Mouse (Mus musculus) CD4-positive naive resting alpha-beta T cell, adult 76 days (primary cell): Measurements from ENCODE around the gene Gm47841. TPM values are rescaled to one million over a fixed set of nuclear protein-coding genes. Genes with fewer than 3 reads are reported as not detected.

Experiments
- total RNA-seq: library from RNA; stranded (reverse); gene quantifications from one replicate; pipeline ENCODE4 v1.2.4, GENCODE M21; 2023

Gm47841 gene
- not detected for total RNA-seq

DNA sequence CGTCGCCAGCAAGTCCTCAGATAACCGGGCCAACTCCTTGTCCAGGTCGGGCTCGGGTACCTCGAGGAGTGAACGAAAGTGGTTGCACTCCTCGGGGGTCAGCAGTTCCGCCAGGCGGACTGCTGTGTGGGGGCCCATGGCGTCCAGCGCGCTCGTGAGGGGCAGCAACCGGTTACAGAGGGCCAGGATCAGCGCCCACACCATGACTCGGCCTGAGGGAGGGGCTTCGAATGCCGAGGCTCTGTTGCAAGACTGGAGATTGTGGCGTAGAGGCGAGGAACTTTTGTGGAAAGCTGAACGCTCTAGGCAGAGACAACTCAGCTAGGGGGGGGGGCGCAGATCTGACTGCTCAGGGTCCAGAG is at the start of gene Gm47841:
Gm47841 (minus strand) TSS at position 204 of the 362 bp plus-strand sequence.

DNA sequence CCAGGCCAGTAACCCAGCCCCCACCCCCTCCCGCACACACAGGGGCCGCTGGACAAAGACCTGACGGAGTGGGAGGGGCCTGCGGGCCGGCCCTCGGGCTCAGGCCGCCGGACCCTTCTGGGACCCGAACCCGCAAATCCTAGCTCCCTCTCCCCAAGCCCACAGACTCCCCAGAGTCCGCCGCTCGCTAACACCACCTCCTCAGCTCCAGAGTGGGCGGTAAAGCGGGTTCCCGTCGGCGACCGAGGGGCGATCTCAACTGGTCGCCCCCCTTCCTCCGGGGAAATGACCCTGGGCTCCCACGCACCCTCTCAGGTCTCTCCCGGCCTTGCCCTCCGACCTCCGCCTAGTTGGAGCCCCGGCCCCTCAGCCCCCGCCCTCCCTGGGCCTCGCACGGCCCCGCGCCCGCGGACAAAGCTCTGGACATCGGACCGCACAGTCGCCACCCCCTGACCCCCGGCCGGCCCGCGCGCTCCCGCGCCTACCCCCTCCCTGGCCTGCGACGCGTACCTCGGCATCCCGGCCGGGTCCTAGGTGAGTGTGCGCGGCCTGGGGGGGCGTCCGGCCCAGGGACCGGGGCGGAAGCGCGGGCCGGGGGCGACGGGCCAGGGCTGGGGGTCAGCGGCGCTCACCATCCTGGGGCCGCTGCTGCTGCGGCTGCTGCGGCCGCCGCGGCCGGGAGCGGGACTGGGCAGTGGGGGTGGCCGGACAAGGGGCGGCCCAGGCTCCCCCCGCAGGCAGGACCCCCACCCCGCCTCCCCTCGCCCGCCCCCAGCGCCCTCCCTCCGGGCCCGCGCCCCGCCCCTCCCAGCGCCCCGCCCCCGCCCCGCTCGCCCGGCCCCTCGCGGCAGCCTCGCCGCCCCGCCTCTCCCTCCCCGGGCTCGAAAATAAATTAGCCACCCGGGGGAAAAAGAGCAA is 30.9 kb upstream of the Gm47841 start, which contains the start of gene Fignl2:
Fignl2 (minus strand) TSS at position 755 of the 918 bp plus-strand sequence.

Other genes with a start within 250 kb of the Gm47841 start
- gene Scn8a, start 177.5 kb downstream of the Gm47841 start, total RNA-seq: 2.8 TPM
- not detected for gene Fignl2, start 31.2 kb upstream of the Gm47841 start, total RNA-seq
- gene Ankrd33, start 68.4 kb upstream of the Gm47841 start, total RNA-seq: not detected
- gene Acvrl1, start 81.1 kb upstream of the Gm47841 start, total RNA-seq: 20.9 TPM
- 31.3 TPM for gene Acvr1b, start 126.7 kb upstream of the Gm47841 start, total RNA-seq
- gene Grasp, start 176.8 kb upstream of the Gm47841 start, total RNA-seq: 14.9 TPM
- gene Nr4a1, start 206.9 kb upstream of the Gm47841 start, total RNA-seq: 353 TPM
- gene Atg101, start 236.9 kb upstream of the Gm47841 start, total RNA-seq: 72.6 TPM
- gene 6030408B16Rik, start 245.8 kb upstream of the Gm47841 start, total RNA-seq: 1.2 TPM